Mouse (Mus musculus) intestine, embryonic 16.5 days (tissue): ENCODE measurements around the gene Ddi2. TPM values are rescaled to one million over a fixed set of nuclear protein-coding genes. Genes with fewer than 3 reads are reported as not detected.

Experiments used
- ATAC-seq: fragments of 200-750 bp; cut with Nextera tagmentation; 2 replicates; pipeline ENCODE4 v1.8.0; 2017; ENCODE audit warnings: moderate TSS enrichment, moderate library complexity
- H3K27ac ChIP-seq: fragments of 300-500 bp; sonication (generic); 2 replicates; pipeline ENCODE4 v1.5.1; 2014; ENCODE audit warnings: mild to moderate bottlenecking, low read length
- H3K27me3 ChIP-seq: fragments of 300-500 bp; sonication (generic); replicated peaks from 2 replicates; pipeline ENCODE4 v1.6.1; 2014; ENCODE audit warnings: low read length, control low read depth, mixed read lengths; ENCODE audit not compliant: control insufficient read depth, insufficient read depth
- H3K36me3 ChIP-seq: fragments of 300-500 bp; sonication (generic); 2 replicates; pipeline ENCODE4 v1.6.1; 2014; ENCODE audit warnings: low read length, control low read depth; ENCODE audit not compliant: control insufficient read depth, insufficient read depth
- H3K4me1 ChIP-seq: fragments of 300-500 bp; sonication (generic); 2 replicates; pipeline ENCODE4 v1.6.1; 2014; ENCODE audit warnings: low read length, control low read depth, mixed read lengths; ENCODE audit not compliant: control insufficient read depth, insufficient read depth
- H3K4me2 ChIP-seq: fragments of 300-500 bp; sonication (generic); 2 replicates; pipeline ENCODE4 v1.6.1; 2014; ENCODE audit warnings: low read depth, low read length, control low read depth
- H3K4me3 ChIP-seq: fragments of 300-500 bp; sonication (generic); 2 replicates; pipeline ENCODE4 v1.5.1; 2014; ENCODE audit warnings: mild to moderate bottlenecking, low read length
- H3K9ac ChIP-seq: fragments of 300-500 bp; sonication (generic); 2 replicates; pipeline ENCODE4 v1.6.1; 2014; ENCODE audit warnings: low read depth, low read length
- H3K9me3 ChIP-seq: fragments of 300-500 bp; sonication (generic); 2 replicates; pipeline ENCODE4 v1.6.1; 2016; ENCODE audit warnings: low read length, control low read depth; ENCODE audit not compliant: control insufficient read depth
- WGBS: fragments of 180-500 bp; shearing (Covaris S2); extraction: QIAGEN DNeasy Blood & Tissue Kit; methylation state at CpG from one replicate; pipeline ENCODE4 v1.1.7; 2014; 5-methylcytosine and 5-hydroxymethylcytosine counted together
- polyA plus RNA-seq: library from polyadenylated mRNA; unstranded; fragments of >200 nt; fragmentation: Nextera tagmentation; extraction: Ambion mirVana; gene quantifications from 2 replicates; pipeline ENCODE4 v1.2.1, GENCODE M21; 2015

The Ddi2 gene
- polyA plus RNA-seq, 1 experiment from 2014 or later, result 16.5 TPM

DNA sequence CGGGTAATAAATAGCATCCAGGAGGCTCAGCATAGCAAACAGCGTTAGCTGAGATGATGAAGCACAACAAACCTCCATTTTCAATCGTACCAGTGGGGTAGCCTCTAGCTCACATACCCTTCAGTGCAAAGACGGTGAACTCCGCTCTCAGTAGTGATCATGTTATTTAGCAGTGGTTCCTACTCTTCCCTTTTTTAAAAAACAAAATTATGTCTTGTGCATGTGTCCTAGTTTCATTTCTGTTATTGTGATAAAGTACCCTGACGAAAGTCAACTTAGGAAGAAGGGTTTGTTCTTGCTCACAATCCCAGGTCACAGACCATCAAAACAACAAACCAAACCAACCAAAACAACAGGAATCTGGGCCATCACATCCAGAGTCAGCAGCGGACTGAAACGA is 77.2 kb downstream of the Ddi2 start:
- 91% methylated on average over 8 of the region's 8 CpGs for WGBS
- no peak overlapping the region for H3K4me2 ChIP-seq
- ATAC-seq, result no peak
- peaks cover 26% of the 10 kb centered on the region for H3K4me1 ChIP-seq
- H3K4me3 ChIP-seq, result no peak overlapping the region
- no peak overlapping the region for H3K27ac ChIP-seq
- no peaks in the 10 kb centered on the region for H3K9me3 ChIP-seq
- H3K27me3 ChIP-seq, result no peaks in the 10 kb centered on the region
- no peak overlapping the region for H3K9ac ChIP-seq
- H3K36me3 ChIP-seq, result no peaks in the 10 kb centered on the region

GRCm38 (mm10) chr4:141643118-141643855 is 79.9 kb downstream of the Ddi2 start:
- peaks cover 26% of the 10 kb centered on the region for H3K4me1 ChIP-seq
- WGBS, result 47% methylated on average over 7 of the region's 7 CpGs
- H3K27me3 ChIP-seq, result no peaks in the 10 kb centered on the region
- H3K27ac ChIP-seq, result peak overlapping the region; percentile 51
- ATAC-seq, result peak; percentile 42
- no peak overlapping the region for H3K9ac ChIP-seq
- H3K4me3 ChIP-seq, result no peak overlapping the region
- H3K36me3 ChIP-seq, result no peaks in the 10 kb centered on the region
- no peaks in the 10 kb centered on the region for H3K9me3 ChIP-seq
- H3K4me2 ChIP-seq, result no peak overlapping the region

GRCm38 (mm10) chr4:141641961-141642811 is 81.0 kb downstream of the Ddi2 start:
- Histone ChIP-seq H3K4me3 (no peak overlapping the region), H3K27me3 (no peaks in the 10 kb centered on the region), H3K27ac (no peak overlapping the region), H3K4me1 (peaks cover 26% of the 10 kb centered on the region), H3K4me2 (no peak overlapping the region), H3K9me3 (no peaks in the 10 kb centered on the region), H3K9ac (0 out of 2 replicates have a peak overlapping the region, but pooled peaks have one; percentile 19), H3K36me3 (no peaks in the 10 kb centered on the region)
- 80% methylated on average over 25 of the region's 25 CpGs for WGBS
- ATAC-seq, result peak; percentile 53; the same call in 1 of the 2 replicates

GRCm38 (mm10) chr4:141641353-141641771 is 81.9 kb downstream of the Ddi2 start:
- 85% methylated on average over 7 of the region's 7 CpGs for WGBS
- Histone ChIP-seq H3K9me3 (no peaks in the 10 kb centered on the region), H3K27ac (no peak overlapping the region), H3K9ac (no peak overlapping the region), H3K4me1 (peaks cover 26% of the 10 kb centered on the region), H3K4me3 (no peak overlapping the region), H3K36me3 (no peaks in the 10 kb centered on the region), H3K27me3 (no peaks in the 10 kb centered on the region), H3K4me2 (no peak overlapping the region)
- no peak for ATAC-seq

- no peak overlapping the region for H3K9ac ChIP-seq
- ATAC-seq, result no peak
- H3K36me3 ChIP-seq, result no peaks in the 10 kb centered on the region
- 81% methylated on average over 11 of the region's 11 CpGs for WGBS
- peaks cover 26% of the 10 kb centered on the region for H3K4me1 ChIP-seq
- no peak overlapping the region for H3K4me3 ChIP-seq
- no peaks in the 10 kb centered on the region for H3K9me3 ChIP-seq
- H3K27me3 ChIP-seq, result no peaks in the 10 kb centered on the region
- no peak overlapping the region for H3K4me2 ChIP-seq
- H3K27ac ChIP-seq, result no peak overlapping the region
Measured at GRCm38 (mm10) chr4:141639474-141639873, 83.7 kb downstream of the Ddi2 start.

- Histone ChIP-seq H3K4me2 (no peak overlapping the region), H3K9ac (no peak overlapping the region), H3K9me3 (no peaks in the 10 kb centered on the region), H3K4me3 (no peak overlapping the region), H3K27ac (no peak overlapping the region), H3K4me1 (peaks cover 2% of the 10 kb centered on the region; the same call in 1 of the 2 replicates), H3K36me3 (peaks cover 10% of the 10 kb centered on the region), H3K27me3 (no peaks in the 10 kb centered on the region)
- ATAC-seq, result no peak
- 95% methylated on average over 5 of the region's 5 CpGs for WGBS
Measured at GRCm38 (mm10) chr4:141636693-141637092, 86.5 kb downstream of the Ddi2 start.

GRCm38 (mm10) chr4:141635991-141636390 is 87.2 kb downstream of the Ddi2 start:
- Histone ChIP-seq H3K27ac (no peak overlapping the region), H3K36me3 (peaks cover 17% of the 10 kb centered on the region), H3K9me3 (no peaks in the 10 kb centered on the region), H3K27me3 (no peaks in the 10 kb centered on the region), H3K4me3 (no peak overlapping the region), H3K9ac (no peak overlapping the region), H3K4me1 (no peaks in the 10 kb centered on the region), H3K4me2 (no peak overlapping the region)
- WGBS, result 74% methylated on average over 9 of the region's 9 CpGs
- ATAC-seq, result no peak

GRCm38 (mm10) chr4:141632111-141632873 is 90.9 kb downstream of the Ddi2 start:
- Histone ChIP-seq H3K36me3 (peaks cover 48% of the 10 kb centered on the region), H3K4me2 (no peak overlapping the region), H3K9me3 (no peaks in the 10 kb centered on the region), H3K4me1 (no peaks in the 10 kb centered on the region), H3K9ac (no peak overlapping the region), H3K27me3 (no peaks in the 10 kb centered on the region), H3K27ac (no peak overlapping the region), H3K4me3 (no peak overlapping the region)
- no peak for ATAC-seq
- 93% methylated on average over 21 of the region's 21 CpGs for WGBS

DNA sequence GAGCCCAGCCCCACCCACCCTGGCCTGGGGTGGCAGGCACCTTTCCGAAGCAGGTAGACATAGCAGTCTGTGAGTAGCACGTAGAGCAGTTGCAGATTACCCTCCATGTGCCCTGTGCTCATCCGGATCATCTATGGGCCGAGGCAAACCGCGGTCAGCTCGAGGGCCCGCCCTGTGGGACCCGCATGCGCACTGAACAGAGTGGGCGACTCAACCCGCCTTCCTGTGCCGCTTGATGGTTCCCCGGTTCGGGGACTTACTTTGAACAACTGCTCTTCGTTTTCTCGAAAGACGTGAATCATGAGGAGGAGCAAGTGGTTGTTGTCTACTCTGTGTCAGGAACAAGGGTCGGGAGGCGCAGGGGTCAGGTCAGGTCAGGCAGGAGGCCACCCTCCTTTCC is 92.0 kb downstream of the Ddi2 start:
- H3K9me3 ChIP-seq, result no peaks in the 10 kb centered on the region
- no peaks in the 10 kb centered on the region for H3K4me1 ChIP-seq
- no peak overlapping the region for H3K4me2 ChIP-seq
- no peak for ATAC-seq
- 94% methylated on average over 20 of the region's 20 CpGs for WGBS
- H3K9ac ChIP-seq, result no peak overlapping the region
- peaks cover 55% of the 10 kb centered on the region for H3K36me3 ChIP-seq
- no peak overlapping the region for H3K4me3 ChIP-seq
- H3K27me3 ChIP-seq, result no peaks in the 10 kb centered on the region
- no peak overlapping the region for H3K27ac ChIP-seq
